In genomic region chr10:65244527-65244926, GRCm38 (mm10) we compare ENCODE assay signal across 13 mouse cellular contexts.
"Had no signal": no experiment of that assay in that cellular context is flagged by ENCODE, and none has a peak within 500 bp of the region (broad histone marks: within the 10 kb centered on the region; RNA-seq: fewer than 3 reads in every experiment).

No protein-coding gene starts in this region.

- H3K27me3 ChIP-seq: midbrain, embryonic 12.5 days; neural tube, embryonic 12.5 days; stomach, embryonic 15.5 days had no signal

- H3K4me2 ChIP-seq: lung, embryonic 14.5 days; midbrain, embryonic 12.5 days; neural tube, embryonic 12.5 days; stomach, embryonic 15.5 days had no signal

- H3K4me1 ChIP-seq: midbrain, embryonic 10.5 days; midbrain, embryonic 12.5 days; neural tube, embryonic 12.5 days; stomach, embryonic 15.5 days had no signal

- H3K9me3 ChIP-seq: midbrain, embryonic 10.5 days; midbrain, embryonic 12.5 days; neural tube, embryonic 12.5 days; stomach, embryonic 15.5 days had no signal

- H3K27ac ChIP-seq: midbrain, embryonic 10.5 days; midbrain, embryonic 12.5 days; neural tube, embryonic 12.5 days; stomach, embryonic 15.5 days; stomach, postnatal 0 days had no signal

- H3K36me3 ChIP-seq: midbrain, embryonic 10.5 days; midbrain, embryonic 12.5 days; neural tube, embryonic 12.5 days; stomach, embryonic 15.5 days had no signal

- DNase-seq: lung, adult 18-20 months; lung, embryonic 14.5 days; lung, postnatal 10 days; lung, postnatal 4 days; midbrain, embryonic 14.5 days; thymus, adult 2 months; thymus, postnatal 25 days; thymus, postnatal 4 days had no signal

- H3K4me3 ChIP-seq: midbrain, embryonic 10.5 days; midbrain, embryonic 12.5 days; neural tube, embryonic 12.5 days; stomach, embryonic 15.5 days had no signal

- H3K9ac ChIP-seq: lung, embryonic 14.5 days; midbrain, embryonic 12.5 days; neural tube, embryonic 12.5 days; stomach, embryonic 15.5 days had no signal
